In genomic region chr12:24734828-24735394, GRCm38 (mm10) we compare ENCODE assay signal across 9 mouse cellular contexts. TPM values are rescaled to one million over a fixed set of nuclear protein-coding genes. Genes with fewer than 3 reads are reported as not detected.
A peak's percentile ranks its signal among the peaks of the same experiment; 100 is the strongest.
DNase-seq lines count a peak whose midpoint lies in the region; ATAC-seq and TF ChIP-seq lines count a peak whose summit lies in the region.
"Had no signal": no experiment of that assay in that cellular context is flagged by ENCODE, and none has a peak within 500 bp of the region (broad histone marks: within the 10 kb centered on the region; RNA-seq: fewer than 3 reads in every experiment).

No protein-coding gene starts in this region.

- no peaks in the 10 kb centered on the region for H3K9me3 ChIP-seq in kidney, embryonic 14.5 days (ENCODE audit: control insufficient read depth, low read length)
- H3K9me3 ChIP-seq: heart, embryonic 15.5 days had no signal

- H3K4me3 ChIP-seq in kidney, embryonic 14.5 days (ENCODE audit: low read length): no peak overlapping the region
- no peak overlapping the region for H3K4me3 ChIP-seq in layer of hippocampus, adult 2 months
- H3K4me3 ChIP-seq: heart, embryonic 15.5 days had no signal

- H3K9ac ChIP-seq in kidney, embryonic 14.5 days (ENCODE audit: low read depth, low read length): no peak overlapping the region
- H3K9ac ChIP-seq: heart, embryonic 15.5 days had no signal

- no peaks in the 10 kb centered on the region for H3K4me1 ChIP-seq in kidney, embryonic 14.5 days (ENCODE audit: control insufficient read depth, insufficient read depth, low read length)
- H3K4me1 ChIP-seq: heart, embryonic 15.5 days had no signal

- H3K4me2 ChIP-seq in kidney, embryonic 14.5 days (replicated peaks; ENCODE audit: low read depth, low read length): no peak overlapping the region
- H3K4me2 ChIP-seq: heart, embryonic 15.5 days had no signal

- TF ChIP-seq CTCF in layer of hippocampus, adult 2 months (conservative IDR thresholded peaks at IDR 0.05): no peak

- H3K27me3 ChIP-seq in kidney, embryonic 14.5 days (ENCODE audit: control insufficient read depth, insufficient read depth, low read length): no peaks in the 10 kb centered on the region
- H3K27me3 ChIP-seq: heart, embryonic 15.5 days had no signal

- ATAC-seq in kidney, embryonic 14.5 days (ENCODE audit: low FRiP score, low TSS enrichment): no peak
- no peak for ATAC-seq in erythroid progenitor cell, adult 5-6 weeks (replicated peaks; ENCODE audit: low FRiP score, poor library complexity, severe bottlenecking)

- no peaks in the 10 kb centered on the region for H3K36me3 ChIP-seq in kidney, embryonic 14.5 days (ENCODE audit: control insufficient read depth, insufficient read depth, low read length)
- H3K36me3 ChIP-seq: heart, embryonic 15.5 days had no signal

- DNase-seq in kidney, adult 8-10 months: peak; percentile 17 to 26
- peak; percentile 59 for DNase-seq in adipocyte (ENCODE audit: low spot score)
- DNase-seq in cerebellum, adult 9-10 months: peak; percentile 87
- DNase-seq in layer of hippocampus, adult 2 months (ENCODE audit: low spot score in 2 of 2): peak; percentile 46 to 55
- peak; percentile 19 for DNase-seq in telencephalon, adult 2 months (ENCODE audit: low read depth, low spot score)
- no peak for DNase-seq in spleen, postnatal 10 days (ENCODE audit: low spot score in 2 of 2)

- H3K27ac ChIP-seq in kidney, embryonic 14.5 days (ENCODE audit: low read depth, low read length): no peak overlapping the region
- no peak overlapping the region for H3K27ac ChIP-seq in layer of hippocampus, adult 2 months
- H3K27ac ChIP-seq: heart, embryonic 15.5 days had no signal

- WGBS in kidney, embryonic 14.5 days: 74% methylated on average over 13 of the region's 13 CpGs

RNA-seq across cellular contexts. Expression of gene Rrm2, which starts 26.9 kb away (rescaled TPM):
- 206 and 236 TPM in 2 replicates for polyA plus RNA-seq in kidney, embryonic 14.5 days (2014; fragmentation: Nextera tagmentation; extraction: Ambion mirVana)
- 1 to 10 TPM; 2.0 to 2.2 TPM for total RNA-seq in layer of hippocampus, adult 2 months (2021)
- 647 and 687 TPM in 2 replicates for total RNA-seq in erythroid progenitor cell, adult 5-6 weeks (2015; ENCODE audit: low replicate concordance)
- 662 and 846 TPM in 2 replicates for total RNA-seq in erythroid progenitor cell, adult 5-6 weeks (2017; ENCODE audit: low replicate concordance)

RNA-seq across cellular contexts. Expression of gene Cys1, which starts 53.3 kb away (rescaled TPM):
- 10.7 and 11.8 TPM in 2 replicates for polyA plus RNA-seq in kidney, embryonic 14.5 days (2014; fragmentation: Nextera tagmentation; extraction: Ambion mirVana)
- total RNA-seq in layer of hippocampus, adult 2 months (2021): 10 to 100 TPM; 22.8 to 28.6 TPM
- total RNA-seq in erythroid progenitor cell, adult 5-6 weeks (2015; ENCODE audit: low replicate concordance): not detected in 2 replicates
- 0.39 TPM in 1 of 2 replicates, not detected in the other for total RNA-seq in erythroid progenitor cell, adult 5-6 weeks (2017; ENCODE audit: low replicate concordance)

Comparison
In these comparisons a context has a peak if more than half of its experiments do, and no peak if none do; other contexts are left out.
1. DNase-seq: peak in kidney, adult 8-10 months (2 of 2), adipocyte (single experiment), cerebellum, adult 9-10 months (single experiment), layer of hippocampus, adult 2 months (2 of 2) and telencephalon, adult 2 months (single experiment); none in spleen, postnatal 10 days (0 of 2).
2. RNA of gene Rrm2, which starts 26.9 kb away (total RNA-seq): 647 to 846 TPM in erythroid progenitor cell, adult 5-6 weeks; 2.0 to 2.2 TPM in layer of hippocampus, adult 2 months; every median in the first group is over 100 times any median in the second.
3. RNA of gene Cys1, which starts 53.3 kb away (total RNA-seq): 22.8 to 28.6 TPM in layer of hippocampus, adult 2 months; 0.39 TPM in erythroid progenitor cell, adult 5-6 weeks; every median in the first group is over 10 times any median in the second.